Mouse (Mus musculus) ES-CJ7 (cell line): ENCODE results near the gene Uts2b.
A peak's percentile ranks its signal among the peaks of the same experiment; 100 is the strongest.

Source experiments
- DNase-seq: peaks from one replicate; pipeline ENCODE4 v3.0.0; 2011; ENCODE audit warnings: low read depth, low spot score

Uts2b gene

GRCm38 (mm10) chr16:27370191-27370590 is at the start of gene Uts2b:
Gene Uts2b, minus strand, starts transcription at chr16:27370239.
- DNase-seq = no peak

- DNase-seq = no peak
Observed at GRCm38 (mm10) chr16:27417632-27418031, 47.6 kb upstream of the Uts2b start.

GRCm38 (mm10) chr16:27416937-27417584 is 47.0 kb upstream of the Uts2b start:
- no peak for DNase-seq

GRCm38 (mm10) chr16:27404107-27404506 is 34.1 kb upstream of the Uts2b start:
- no peak for DNase-seq

GRCm38 (mm10) chr16:27401579-27401978 is 31.5 kb upstream of the Uts2b start:
- no peak for DNase-seq

- no peak for DNase-seq
Observed at GRCm38 (mm10) chr16:27399719-27400253, 29.7 kb upstream of the Uts2b start.

GRCm38 (mm10) chr16:27399026-27399718 is 29.1 kb upstream of the Uts2b start:
- DNase-seq = no peak

- DNase-seq = no peak
Observed at GRCm38 (mm10) chr16:27396951-27397350, 26.9 kb upstream of the Uts2b start.

GRCm38 (mm10) chr16:27395251-27396037 is 25.4 kb upstream of the Uts2b start:
- DNase-seq = no peak

GRCm38 (mm10) chr16:27391845-27392244 is 21.8 kb upstream of the Uts2b start:
- no peak for DNase-seq

GRCm38 (mm10) chr16:27390306-27390705 is 20.3 kb upstream of the Uts2b start:
- DNase-seq = no peak

GRCm38 (mm10) chr16:27389534-27390282 is 19.7 kb upstream of the Uts2b start:
- no peak for DNase-seq

GRCm38 (mm10) chr16:27388761-27389451 is 18.9 kb upstream of the Uts2b start, which contains the start of gene Ccdc50:
Gene Ccdc50, plus strand, starts transcription at chr16:27388869.
- DNase-seq = peak; percentile 54

- DNase-seq = no peak
Observed at GRCm38 (mm10) chr16:27387634-27388611, 17.9 kb upstream of the Uts2b start.

GRCm38 (mm10) chr16:27386850-27387407 is 16.9 kb upstream of the Uts2b start:
- no peak for DNase-seq

- DNase-seq = no peak
Observed at GRCm38 (mm10) chr16:27385649-27386048, 15.6 kb upstream of the Uts2b start.

GRCm38 (mm10) chr16:27384893-27385603 is 15.0 kb upstream of the Uts2b start:
- no peak for DNase-seq

GRCm38 (mm10) chr16:27382217-27382616 is 12.2 kb upstream of the Uts2b start:
- DNase-seq = no peak

- no peak for DNase-seq
Observed at GRCm38 (mm10) chr16:27376556-27376955, 6.5 kb upstream of the Uts2b start.
